Mouse (Mus musculus) megakaryocyte, embryonic 14.5 days (primary cell): ENCODE data around the gene Metrnl. TPM values are rescaled to one million over a fixed set of nuclear protein-coding genes. Genes with fewer than 3 reads are reported as not detected.

Experiments used
- H3K27me3 ChIP-seq: replicated peaks from 2 replicates; pipeline ENCODE3; 2012; ENCODE audit warnings: inconsistent platforms
- H3K36me3 ChIP-seq: replicated peaks from 2 replicates; pipeline ENCODE3; 2012; ENCODE audit warnings: low read length, inconsistent platforms, mixed read lengths
- H3K4me1 ChIP-seq: 2 replicates; pipeline ENCODE4 v1.6.1; 2012; ENCODE audit warnings: inconsistent platforms
- H3K4me3 ChIP-seq: replicated peaks from 2 replicates; pipeline ENCODE3; 2012; ENCODE audit warnings: moderate library complexity, mild to moderate bottlenecking, inconsistent platforms
- H3K9me3 ChIP-seq: 2 replicates; pipeline ENCODE4 v1.6.1; 2012; ENCODE audit warnings: inconsistent platforms
- FLI1 ChIP-seq: IDR thresholded peaks from 2 replicates; pipeline ENCODE4 v1.6.1; 2012; ENCODE audit warnings: low read length, inconsistent platforms, mixed read lengths
- GATA1 ChIP-seq: IDR thresholded peaks from 3 replicates; pipeline ENCODE4 v1.6.1; 2012; ENCODE audit warnings: mixed read lengths, low read length, inconsistent platforms, borderline replicate concordance
- polyA plus RNA-seq: library from polyadenylated mRNA; stranded (reverse); fragments of >175 nt; gene quantifications from 2 replicates; pipeline ENCODE4 v1.2.3, GENCODE M21; 2012; ENCODE audit warnings: low replicate concordance; ENCODE audit not compliant: insufficient read depth

The Metrnl gene
- polyA plus RNA-seq, 1 experiment: 12.5 TPM

- Histone ChIP-seq H3K36me3 (no peaks in the 10 kb centered on the region), H3K9me3 (no peaks in the 10 kb centered on the region), H3K4me3 (no peak overlapping the region), H3K27me3 (peaks cover 2% of the 10 kb centered on the region), H3K4me1 (peaks cover 20% of the 10 kb centered on the region)
- no peak for TF ChIP-seq GATA1
- no peak for TF ChIP-seq FLI1
Observed at GRCm38 (mm10) chr11:121748003-121748684, 46.8 kb downstream of the Metrnl start.

Other genes starting within 250 kb of the Metrnl start
- 3.3 and 5.3 TPM in 2 replicates for gene Tbcd, start 249.6 kb upstream of the Metrnl start, polyA plus RNA-seq
- gene Zfp750, start 182.2 kb upstream of the Metrnl start, polyA plus RNA-seq: 0.09 TPM in 1 of 2 replicates, not detected in the other
- gene B3gntl1, start 28.4 kb upstream of the Metrnl start, polyA plus RNA-seq: 0.60 and 0.77 TPM in 2 replicates
- not detected in 2 replicates for gene Ptchd3, start 128.7 kb downstream of the Metrnl start, polyA plus RNA-seq